Mouse (Mus musculus): ENCODE data around the gene Atxn2.

Atxn2 gene

DNA sequence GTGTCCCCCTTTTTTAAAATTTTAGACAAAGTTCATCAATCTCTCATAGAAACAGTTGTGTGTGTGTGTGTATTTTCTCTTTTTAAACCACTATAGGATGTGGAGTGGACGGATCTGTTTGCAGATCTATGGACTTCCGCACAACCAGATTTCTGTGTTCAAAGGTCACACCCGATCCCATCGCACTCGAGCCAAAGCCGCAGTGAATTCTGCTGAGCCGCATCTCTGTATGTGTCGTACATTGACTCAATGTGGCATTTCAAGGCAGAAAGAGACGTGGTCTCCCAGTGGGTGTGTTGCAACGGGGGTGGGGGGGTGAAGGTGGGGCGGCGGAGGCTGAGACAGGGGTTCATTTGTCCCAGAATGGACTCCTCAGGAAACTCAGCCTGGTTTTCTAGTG, 147.3 kb downstream of the Atxn2 start:
- DNase-seq (ENCODE audit: low read depth, low spot score), result no peak

GRCm38 (mm10) chr5:121861964-121862363, 150.8 kb downstream of the Atxn2 start:
- no peak for DNase-seq (ENCODE audit: low read depth, low spot score)

GRCm38 (mm10) chr5:121864330-121864729, 153.2 kb downstream of the Atxn2 start:
- DNase-seq (ENCODE audit: low read depth, low spot score), result no peak

Data from 3T3-L1 (cell line).